Mouse (Mus musculus): ENCODE results near the gene Gclc.

Gclc gene

DNA sequence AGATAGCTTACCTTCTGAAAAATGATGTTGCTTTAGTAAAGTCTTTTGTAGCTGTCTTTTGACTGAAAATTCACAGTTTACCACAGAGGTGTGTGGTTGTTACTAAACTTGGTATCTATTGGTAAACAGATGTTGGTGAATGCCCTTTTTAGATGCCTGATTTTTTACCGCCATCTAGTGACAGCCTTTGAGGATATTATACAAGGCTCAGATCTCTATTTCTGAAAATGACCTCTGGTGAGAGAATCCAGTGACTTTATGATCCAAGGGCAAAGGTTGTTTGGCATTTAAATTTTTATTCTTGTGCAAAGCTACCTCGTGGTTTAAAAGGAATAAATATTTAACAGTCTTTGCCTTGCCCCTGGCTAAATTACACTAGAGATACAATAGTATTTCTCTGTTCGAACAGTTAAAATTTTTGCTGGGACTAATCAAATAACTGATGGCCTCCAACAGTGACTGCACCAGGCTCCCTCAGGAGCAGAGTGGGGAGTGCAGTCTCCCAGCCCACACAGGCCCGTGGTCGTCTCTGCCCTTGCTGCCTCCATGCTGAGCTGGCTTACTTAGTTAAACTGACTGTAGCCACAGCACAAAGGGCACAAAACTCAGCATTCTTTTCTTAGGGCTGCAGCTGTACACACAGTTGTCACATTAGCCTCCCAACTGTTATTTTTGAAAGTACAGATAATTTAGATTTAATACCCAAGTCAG is 27.3 kb downstream of the Gclc start:
- DNase-seq (ENCODE audit: extremely low spot score, low read depth, low spot score) = no peak

DNA sequence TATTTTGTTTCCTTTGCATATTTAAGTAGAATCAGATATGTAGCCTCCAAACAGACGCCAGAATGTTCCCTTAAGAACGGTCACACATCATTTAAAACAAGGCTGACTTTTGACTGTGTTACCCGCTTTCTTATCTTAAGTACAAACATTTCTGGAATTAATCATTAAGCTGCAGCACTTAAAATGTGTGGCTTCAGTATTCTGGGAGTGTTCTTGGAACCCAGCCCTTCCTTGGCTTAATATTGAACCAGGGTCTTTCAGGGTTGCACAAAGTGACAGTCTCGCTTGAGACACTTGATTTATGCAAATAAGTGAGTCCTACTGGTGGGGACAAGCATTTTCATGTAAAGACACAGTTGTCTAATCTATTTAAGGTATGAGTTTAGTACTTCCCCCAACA is 27.9 kb downstream of the Gclc start:
- no peak for DNase-seq (ENCODE audit: extremely low spot score, low read depth, low spot score)

DNA sequence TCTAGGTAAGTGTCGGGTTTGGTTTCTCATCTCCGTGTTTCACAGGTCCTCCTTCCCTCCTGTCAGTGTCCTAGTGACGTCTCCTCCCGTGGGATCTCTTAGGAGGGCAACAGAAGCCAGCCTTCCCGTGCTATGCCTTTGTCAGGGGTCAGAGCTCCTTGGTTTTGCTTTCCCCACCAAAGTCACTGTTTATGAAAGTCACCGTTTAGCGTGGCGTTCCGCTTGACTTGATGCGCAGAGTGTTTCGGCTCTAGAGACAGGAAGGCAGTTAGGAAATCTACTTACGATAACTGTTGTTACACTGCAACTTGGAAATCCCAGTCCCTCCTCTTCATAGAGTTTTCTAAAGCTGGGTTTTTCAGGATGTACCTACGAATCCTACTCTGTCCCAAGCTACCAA is 28.7 kb downstream of the Gclc start:
- DNase-seq (ENCODE audit: extremely low spot score, low read depth, low spot score) = no peak

DNA sequence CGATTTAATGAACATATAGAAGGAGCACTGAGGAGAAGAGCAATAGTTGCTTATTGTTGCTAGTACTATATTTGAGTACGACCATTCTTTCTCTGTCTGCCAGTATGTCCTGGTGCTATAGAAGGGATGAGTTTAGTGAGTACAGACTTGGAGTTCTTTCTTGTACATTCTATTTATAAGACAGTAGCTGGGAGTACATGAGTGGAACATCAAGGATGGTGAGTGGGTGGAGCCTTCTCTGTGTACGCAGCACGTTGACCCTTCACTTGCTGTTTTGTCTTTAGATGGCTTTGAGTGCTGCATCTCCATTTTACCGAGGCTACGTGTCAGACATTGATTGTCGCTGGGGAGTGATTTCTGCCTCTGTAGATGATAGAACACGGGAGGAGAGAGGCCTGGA is 31.1 kb downstream of the Gclc start:
- no peak for DNase-seq (ENCODE audit: extremely low spot score, low read depth, low spot score)

DNA sequence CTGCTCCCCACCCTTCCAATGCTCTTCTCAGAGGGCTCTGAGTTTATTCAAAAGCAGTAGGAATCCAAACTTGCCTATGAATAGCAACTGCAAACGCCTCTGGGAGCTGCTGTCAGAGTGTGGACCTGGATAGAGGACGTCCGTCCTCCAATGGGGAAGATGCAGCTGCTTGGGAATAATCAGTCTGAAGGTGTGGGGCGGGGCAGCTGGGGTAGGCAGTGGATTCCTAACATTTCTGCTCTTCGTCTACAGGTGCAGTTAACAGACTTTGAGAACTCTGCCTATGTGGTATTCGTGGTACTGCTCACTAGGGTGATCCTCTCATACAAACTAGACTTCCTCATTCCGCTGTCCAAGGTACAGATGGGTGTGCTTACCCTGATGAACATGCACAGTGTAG is 33.6 kb downstream of the Gclc start:
- no peak for DNase-seq (ENCODE audit: extremely low spot score, low read depth, low spot score)

DNA sequence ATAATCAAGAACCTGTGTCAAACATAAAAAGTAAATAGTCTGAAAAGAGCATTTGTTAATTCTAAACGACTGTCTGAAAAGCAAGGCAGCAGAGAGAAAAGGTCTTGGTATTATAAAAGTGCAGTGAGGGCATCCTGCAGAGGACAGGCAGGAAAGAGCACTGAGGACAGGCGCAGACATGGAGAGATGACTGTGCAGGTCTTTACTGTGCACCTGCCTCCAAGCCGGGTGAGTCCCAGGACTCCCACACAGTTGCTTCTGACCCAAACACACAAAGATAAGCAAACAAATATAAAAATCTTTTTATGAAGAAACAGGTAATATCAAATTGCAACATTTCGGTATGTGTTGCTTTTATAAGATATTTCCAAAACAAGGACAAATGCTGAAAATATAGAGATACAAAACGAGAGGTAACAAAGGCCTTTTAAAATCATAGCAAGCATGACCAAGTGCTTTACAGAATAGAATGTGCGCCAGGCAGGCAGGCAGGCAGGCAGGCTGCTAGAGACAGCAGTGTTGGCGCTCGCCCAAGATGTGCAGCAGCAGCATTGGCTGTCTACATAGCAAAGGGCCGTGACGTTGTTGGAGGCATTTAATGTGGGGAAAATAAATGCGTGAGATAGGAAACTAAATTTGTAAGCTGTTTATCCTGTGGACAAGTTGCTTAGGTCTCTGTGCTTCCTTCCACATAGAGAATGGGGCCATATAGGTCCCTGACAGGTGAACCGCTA is 35.4 kb downstream of the Gclc start:
- DNase-seq (ENCODE audit: extremely low spot score, low read depth, low spot score) = no peak

DNA sequence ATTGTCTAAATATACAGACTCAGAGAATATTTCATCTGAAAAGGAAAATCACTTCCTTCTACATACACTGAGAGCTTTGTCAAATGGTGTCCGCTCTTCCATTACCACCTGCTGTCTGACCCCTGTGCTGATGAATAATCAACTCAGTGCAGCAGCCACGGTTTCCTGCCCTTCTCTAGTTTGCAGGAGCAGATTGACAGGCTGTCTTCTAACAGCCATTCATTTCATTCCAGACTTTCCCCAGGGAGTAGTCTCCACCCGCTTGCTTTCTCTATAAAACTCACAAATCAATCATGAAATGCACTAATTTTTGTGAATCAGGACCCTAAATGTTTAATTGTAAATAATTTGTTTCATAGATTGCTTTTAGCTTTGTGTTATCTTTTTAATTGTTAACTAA is 39.5 kb downstream of the Gclc start:
- no peak for DNase-seq (ENCODE audit: extremely low spot score, low read depth, low spot score)

DNA sequence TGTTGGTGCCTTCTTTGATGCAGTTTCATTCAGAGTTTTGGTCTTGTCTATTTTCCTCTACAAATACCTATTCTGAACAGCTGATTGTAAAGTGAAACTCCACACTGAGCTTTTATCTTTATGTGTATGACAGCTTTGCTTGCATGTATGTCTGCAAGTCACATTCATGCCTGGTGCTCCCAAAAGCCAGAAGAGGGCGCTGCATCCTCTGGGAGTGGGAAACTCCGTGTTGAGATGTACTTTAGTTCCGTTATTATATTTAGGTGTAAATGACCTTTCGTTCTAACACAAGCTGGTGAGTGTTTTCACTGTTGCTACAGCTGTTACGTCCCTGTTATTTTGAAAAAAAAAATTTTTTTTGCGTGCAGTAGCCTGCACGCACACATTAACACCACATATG is 48.1 kb downstream of the Gclc start:
- no peak for DNase-seq (ENCODE audit: extremely low spot score, low read depth, low spot score)

DNA sequence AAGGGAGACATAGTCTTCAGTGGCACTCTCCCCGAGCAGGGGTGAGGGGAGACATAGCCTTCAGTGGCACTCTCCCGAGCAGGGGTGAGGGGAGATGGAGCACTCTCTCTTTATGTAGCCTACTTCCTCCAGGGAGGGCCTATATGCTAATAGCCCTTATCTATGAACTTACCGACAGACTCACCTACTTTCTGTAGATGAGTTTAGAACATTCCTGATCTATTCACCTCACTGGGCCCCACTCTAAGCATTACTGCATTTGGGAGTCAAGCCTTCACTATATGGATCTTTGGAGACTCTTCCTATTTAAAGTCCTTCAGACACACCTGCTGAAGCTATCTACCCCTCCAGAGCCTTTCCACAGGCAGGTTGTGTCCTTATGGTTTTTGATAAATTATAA is 52.1 kb downstream of the Gclc start:
- peak; percentile 18 for DNase-seq (ENCODE audit: extremely low spot score, low read depth, low spot score)

DNA sequence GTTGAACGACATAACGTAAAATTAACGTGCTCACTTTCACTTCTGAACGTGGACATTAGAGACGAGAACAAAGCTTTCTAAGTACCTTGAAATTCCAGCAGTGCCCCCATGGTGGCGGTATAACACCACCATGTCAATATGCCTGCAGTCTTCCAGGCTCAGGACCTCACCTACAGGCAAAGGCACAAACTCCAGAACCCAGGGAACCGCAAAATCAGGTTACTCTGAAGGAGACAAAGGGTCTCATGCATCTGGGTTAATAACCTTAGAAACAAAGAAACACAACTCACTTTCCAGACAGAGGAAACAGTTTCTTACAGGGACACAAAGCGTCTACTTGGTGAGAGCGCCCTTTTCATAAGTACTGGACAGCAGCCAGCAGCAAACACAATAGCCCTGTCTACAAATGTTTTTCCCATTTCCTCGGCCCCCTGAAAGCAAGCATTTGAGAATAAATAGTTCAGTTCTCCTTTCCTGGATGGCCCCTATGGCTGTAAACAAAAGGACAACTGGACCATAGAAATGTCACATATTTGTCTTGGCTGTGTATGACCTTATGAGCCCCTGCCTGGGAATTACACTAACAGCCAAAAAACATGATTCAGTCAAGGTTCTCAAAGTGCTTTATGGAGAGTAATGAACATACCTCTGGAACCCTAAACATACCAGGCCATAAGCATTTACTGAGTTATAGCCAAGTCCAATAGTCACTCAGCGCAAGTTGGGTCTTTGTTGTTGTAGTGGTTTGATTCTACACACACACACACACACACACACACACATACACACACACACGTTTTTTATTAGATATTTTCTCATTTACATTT is 52.7 kb downstream of the Gclc start:
- peak; percentile 92 for DNase-seq (ENCODE audit: extremely low spot score, low read depth, low spot score)

DNA sequence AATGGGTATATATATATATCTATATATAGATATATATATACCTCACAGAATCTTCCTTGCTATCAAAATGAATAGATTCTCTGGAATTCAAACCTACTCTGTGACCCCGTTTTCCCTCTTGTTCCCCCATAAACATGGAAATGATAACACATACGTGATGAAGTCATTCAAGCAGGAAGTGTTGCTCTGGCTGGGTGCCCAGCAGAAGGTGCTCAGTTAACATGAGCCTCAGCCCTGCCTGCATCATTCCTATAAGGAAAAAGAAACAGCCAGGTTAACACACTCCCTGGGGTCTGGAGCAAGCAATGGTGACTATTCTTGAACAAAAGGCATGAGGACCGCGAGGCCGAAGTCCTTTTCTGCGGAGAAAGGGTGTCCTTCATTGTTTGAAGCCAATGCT is 54.1 kb downstream of the Gclc start:
- DNase-seq (ENCODE audit: extremely low spot score, low read depth, low spot score) = no peak

DNA sequence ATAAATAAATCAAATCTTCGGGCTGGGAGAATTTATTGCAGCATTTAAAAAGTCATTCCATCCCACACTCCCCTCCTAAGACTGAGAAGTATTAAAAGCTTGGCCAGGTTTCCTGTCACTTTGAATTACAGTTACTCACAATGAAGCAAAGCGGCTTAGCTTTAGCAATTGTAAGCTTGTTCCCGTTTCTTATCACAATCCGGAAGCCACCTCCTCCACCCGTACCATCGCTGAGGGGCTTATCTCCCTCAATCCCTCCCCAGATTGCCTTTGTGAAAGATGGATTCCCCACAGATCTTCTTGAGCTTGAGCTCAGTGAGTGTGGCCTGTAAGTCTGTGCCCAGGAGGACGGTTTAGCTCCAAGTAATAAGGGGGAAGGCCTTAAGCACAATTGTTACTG is 64.5 kb downstream of the Gclc start:
- DNase-seq (ENCODE audit: extremely low spot score, low read depth, low spot score) = no peak

DNA sequence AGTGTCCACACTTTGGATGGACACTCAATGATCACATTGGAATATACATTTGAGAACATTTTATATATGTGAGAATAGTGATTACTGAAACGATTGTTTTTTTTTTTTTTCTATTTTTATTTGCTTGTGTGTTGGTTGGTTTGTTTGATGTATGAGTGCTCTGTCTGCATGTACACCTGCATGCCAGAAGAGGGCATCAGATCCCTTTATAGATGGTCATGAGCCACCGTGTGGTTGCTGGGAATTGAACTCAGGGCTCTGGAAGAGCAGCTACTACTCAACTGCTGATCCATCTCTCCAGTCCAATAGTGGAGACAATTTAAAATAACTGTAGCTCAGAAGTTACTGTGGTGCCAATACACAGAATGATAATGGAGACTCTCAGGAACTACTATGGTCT is 65.0 kb downstream of the Gclc start:
- DNase-seq (ENCODE audit: extremely low spot score, low read depth, low spot score) = no peak

DNA sequence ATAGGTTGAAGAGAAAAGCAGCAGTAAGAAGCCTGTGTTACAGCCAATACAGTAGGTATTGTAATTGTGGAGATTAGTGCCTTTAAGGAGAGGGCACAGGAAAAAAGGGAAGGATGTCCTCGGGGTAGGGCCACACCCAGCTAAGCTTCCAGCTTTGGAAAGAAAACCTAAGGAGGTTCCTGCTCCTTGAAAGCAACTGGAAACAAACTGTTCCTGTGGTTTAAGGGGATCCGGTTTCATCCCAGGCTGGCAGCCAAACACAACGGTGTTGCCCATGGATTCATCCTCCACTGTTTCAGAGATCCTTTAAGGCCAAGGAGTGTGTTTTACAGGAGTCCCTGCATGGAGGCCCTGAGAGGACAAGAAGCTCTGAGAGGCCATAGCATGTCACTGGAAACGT is 66.5 kb downstream of the Gclc start:
- DNase-seq (ENCODE audit: extremely low spot score, low read depth, low spot score) = no peak

DNA sequence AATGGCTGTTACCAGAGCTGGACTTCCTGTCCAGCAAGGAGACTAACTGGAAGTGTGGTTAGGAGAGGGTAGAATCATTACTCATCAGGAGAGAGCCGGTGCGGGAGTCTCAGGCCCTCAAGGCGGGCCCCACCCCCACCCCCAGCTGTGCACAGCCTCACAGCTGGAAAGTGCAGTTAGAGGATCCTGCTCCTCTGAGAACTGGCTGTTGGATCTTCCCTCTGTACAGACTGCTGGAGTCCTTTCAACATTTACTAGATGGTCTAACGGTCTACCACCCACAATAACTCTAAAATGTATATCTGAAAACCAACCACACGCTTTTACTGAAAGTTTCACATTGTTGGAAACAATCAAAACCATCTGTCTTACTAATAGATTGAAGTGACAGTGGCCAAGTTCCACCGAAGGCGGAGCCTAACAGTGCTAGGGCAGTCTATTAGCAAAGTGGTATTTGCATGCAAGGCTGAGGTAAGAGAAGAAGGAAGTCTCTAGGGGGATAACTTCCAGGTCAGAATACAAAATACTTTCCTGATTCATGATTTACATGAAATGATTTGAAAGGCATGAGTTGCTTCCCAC is 71.1 kb downstream of the Gclc start:
- DNase-seq (ENCODE audit: extremely low spot score, low read depth, low spot score) = peak; percentile 41

DNA sequence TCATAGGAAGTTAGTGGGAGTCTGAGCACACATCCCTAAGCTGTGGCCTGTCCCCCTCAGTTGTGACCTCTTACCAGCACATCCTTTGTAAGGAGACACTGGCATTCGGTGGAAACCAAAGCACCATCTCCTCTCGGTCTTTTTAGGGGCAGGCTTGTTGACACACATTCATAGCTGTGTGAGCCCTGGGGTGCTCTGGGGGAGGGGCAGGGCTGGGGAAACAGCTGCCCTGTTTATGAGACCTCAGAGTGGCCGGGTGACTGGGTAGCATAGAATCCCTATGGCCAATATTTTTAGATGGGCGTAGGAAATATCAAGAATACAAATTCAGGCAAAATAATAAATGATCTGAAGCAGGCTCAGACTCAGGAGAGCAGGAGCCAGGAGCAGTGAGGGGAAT is 71.9 kb downstream of the Gclc start:
- no peak for DNase-seq (ENCODE audit: extremely low spot score, low read depth, low spot score)

DNA sequence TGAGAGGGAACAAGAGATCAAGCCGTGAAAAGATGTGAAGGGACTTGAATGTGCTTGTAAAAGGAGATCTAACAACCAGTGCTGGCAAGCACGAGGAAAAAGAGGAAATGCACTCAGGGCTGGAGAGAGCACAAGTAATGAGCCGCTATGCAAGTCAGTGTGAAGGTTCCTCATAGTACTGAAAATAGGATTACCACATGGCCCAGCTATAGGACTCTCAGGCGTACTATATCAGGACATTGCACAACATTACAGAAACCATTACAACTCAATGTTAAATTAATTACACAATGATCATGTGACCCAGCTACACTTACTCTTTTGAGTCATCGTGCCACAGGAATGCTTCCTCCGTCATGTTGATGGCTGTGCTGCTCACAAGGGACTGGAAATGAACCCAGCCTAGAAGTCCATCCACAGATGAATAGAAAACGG is 74.2 kb downstream of the Gclc start:
- no peak for DNase-seq (ENCODE audit: extremely low spot score, low read depth, low spot score)

DNA sequence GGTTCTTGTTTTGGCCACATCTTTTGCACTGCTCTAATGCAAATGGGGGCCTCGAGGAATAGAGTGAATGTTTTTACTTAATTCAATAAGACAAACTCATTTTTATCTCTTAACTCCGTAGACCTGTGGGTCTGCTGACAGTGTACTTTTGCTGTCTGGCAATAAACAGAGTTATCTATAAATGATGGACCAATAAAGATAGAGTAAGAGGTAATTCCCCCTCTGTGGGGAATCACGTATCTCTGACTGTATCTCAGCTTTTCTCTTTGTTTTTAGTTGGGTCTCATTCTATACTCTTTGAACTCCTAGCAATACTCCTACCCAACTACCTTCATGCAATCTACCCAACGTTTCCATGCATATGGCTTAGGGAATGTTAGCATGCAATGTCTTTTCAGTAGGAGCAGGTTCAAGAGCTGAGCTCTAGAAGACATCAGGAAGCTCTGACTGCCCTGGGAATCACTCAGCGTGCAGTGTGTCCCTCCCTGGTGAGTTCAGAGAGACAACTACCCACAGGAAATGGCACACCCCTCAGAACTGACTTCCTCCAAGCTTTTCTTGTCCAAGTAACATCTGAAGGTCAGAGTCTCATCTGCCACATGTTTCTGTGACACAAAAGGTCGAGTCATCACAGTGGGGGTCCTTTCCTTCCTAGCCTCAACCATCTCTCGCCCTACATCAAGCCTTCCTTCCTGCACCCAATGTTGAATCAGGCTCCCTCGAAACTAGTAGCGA is 80.1 kb downstream of the Gclc start:
- DNase-seq (ENCODE audit: extremely low spot score, low read depth, low spot score) = no peak

DNA sequence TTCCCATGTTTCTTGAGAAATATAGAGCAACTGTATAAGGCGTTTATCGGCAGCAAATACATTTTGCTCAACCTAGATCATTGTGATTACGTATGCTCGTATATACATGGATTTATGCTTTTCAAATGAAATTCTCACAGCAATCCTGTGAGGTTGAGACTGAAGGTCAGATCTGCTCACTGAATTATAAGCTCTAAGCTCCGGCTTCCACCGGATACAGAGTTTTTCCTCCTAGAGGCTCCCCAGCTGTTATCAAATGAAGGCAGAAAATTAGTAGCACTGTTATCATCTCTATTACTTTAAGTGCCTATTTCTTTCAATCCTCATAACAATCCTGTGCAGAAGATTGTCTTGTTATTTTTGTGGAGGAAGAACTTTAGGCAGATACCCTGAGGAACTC is 80.8 kb downstream of the Gclc start:
- no peak for DNase-seq (ENCODE audit: extremely low spot score, low read depth, low spot score)

DNA sequence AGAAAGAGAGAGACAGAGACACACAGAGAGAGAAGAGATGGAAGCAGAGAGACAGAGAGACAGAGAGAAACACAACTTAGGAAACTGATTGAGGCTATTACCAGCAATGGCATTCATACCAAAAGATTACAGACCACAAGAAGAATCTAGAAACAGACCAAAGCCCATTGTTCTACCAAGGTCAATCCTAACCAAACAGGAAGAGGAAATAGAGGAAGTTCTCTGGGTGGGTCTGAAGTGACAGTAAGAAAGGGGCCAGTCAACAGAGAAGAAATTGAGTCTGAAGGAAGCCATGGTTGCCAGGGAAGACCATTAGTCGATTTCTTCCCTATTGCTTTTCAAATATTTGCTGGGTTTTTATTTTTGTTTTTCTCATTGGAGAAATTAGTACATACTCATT is 81.4 kb downstream of the Gclc start:
- no peak for DNase-seq (ENCODE audit: extremely low spot score, low read depth, low spot score)

DNA sequence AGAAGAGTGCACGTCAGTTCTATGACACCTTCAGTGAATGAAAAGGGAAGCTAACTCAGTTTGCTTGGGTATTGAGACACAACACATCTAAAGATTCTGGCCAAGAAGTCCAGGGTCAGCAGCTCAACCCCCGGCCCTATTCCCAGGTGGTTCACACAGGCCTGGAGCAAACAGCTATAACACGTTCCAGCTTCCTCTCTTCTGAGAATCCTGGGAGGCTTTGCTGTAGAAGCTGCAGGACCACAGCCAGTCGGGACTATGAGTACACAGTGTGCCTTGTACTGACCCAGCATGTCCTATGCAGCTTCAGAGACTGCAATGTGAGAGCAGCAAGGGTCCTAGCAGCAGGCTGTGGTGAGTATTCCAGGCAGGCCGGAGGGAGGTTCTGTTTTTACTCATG is 84.3 kb downstream of the Gclc start:
- DNase-seq (ENCODE audit: extremely low spot score, low read depth, low spot score) = no peak
